Mouse (Mus musculus) liver, postnatal 0 days (tissue): ENCODE measurements at regions not wholly inside any gene's neighbourhood (a gene's known extent, or its start where the extent isn't known, plus 50 kb on each side); places are given as distances from the start of the nearest gene placed in this dataset.

ENCODE experiments used
- CTCF ChIP-seq: sonication (generic); IDR thresholded peaks from 2 replicates; pipeline ENCODE4 v1.5.1; 2016; ENCODE audit warnings: antibody characterized with exemption, low read depth
- EP300 ChIP-seq: IDR thresholded peaks from 2 replicates; pipeline ENCODE4 v1.6.1; 2016; ENCODE audit warnings: antibody characterized with exemption, low read depth, mild to moderate bottlenecking

- TF ChIP-seq CTCF (no peak), EP300 (no peak)
Observed at GRCm38 (mm10) chr6:94919194-94919743, 197.8 kb upstream of the Kbtbd8 start.
